Mouse (Mus musculus) heart, adult 2 months (tissue): ENCODE data around the gene Gpd1. TPM values are rescaled to one million over a fixed set of nuclear protein-coding genes. Genes with fewer than 3 reads are reported as not detected.
A peak's percentile ranks its signal among the peaks of the same experiment; 100 is the strongest.

Experiments
- DNase-seq, 2 experiments: peaks; one replicate each; pipeline ENCODE4 v3.0.0; 2021
- H3K27ac ChIP-seq: fragments of 200-600 bp; 2 replicates; pipeline ENCODE4 v1.8.1; 2022
- H3K27me3 ChIP-seq: fragments of 200-500 bp; 2 replicates; pipeline ENCODE4 v1.6.1; 2012; ENCODE audit warnings: mild to moderate bottlenecking, low read length, inconsistent platforms, mixed read lengths; ENCODE audit not compliant: control insufficient read depth, insufficient read depth
- H3K36me3 ChIP-seq: fragments of 200-500 bp; 2 replicates; pipeline ENCODE4 v1.6.1; 2012; ENCODE audit warnings: low read length, inconsistent platforms; ENCODE audit not compliant: control insufficient read depth, insufficient read depth
- H3K4me1 ChIP-seq: fragments of 200-500 bp; 2 replicates; pipeline ENCODE4 v1.6.1; 2011; ENCODE audit warnings: low read length; ENCODE audit not compliant: control insufficient read depth, insufficient read depth
- H3K4me3 ChIP-seq: fragments of 200-600 bp; 2 replicates; pipeline ENCODE4 v1.8.1; 2022
- H3K79me2 ChIP-seq: fragments of 200-500 bp; replicated peaks from 2 replicates; pipeline ENCODE4 v1.6.1; 2012; ENCODE audit warnings: mild to moderate bottlenecking, inconsistent platforms, low read length, moderate library complexity, mixed read lengths; ENCODE audit not compliant: control insufficient read depth, insufficient read depth
- H3K9ac ChIP-seq: fragments of 200-500 bp; 2 replicates; pipeline ENCODE4 v1.6.1; 2012; ENCODE audit warnings: low read depth, mild to moderate bottlenecking, control low read depth, inconsistent platforms, low read length, mixed read lengths
- CTCF ChIP-seq: fragments of 200-600 bp; IDR thresholded peaks from 2 replicates; pipeline ENCODE4 v1.8.1; 2022; ENCODE audit warnings: antibody characterized with exemption, mild to moderate bottlenecking, moderate library complexity
- EP300 ChIP-seq: fragments of 200-500 bp; IDR thresholded peaks from 2 replicates; pipeline ENCODE4 v1.6.1; 2011; ENCODE audit warnings: low read depth, low read length, control low read depth; ENCODE audit not compliant: insufficient read depth
- POLR2A ChIP-seq: fragments of 200-500 bp; IDR thresholded peaks from 2 replicates; pipeline ENCODE4 v1.6.1; 2011; ENCODE audit warnings: mild to moderate bottlenecking, low read depth, low read length, control low read depth; ENCODE audit not compliant: insufficient read depth
- WGBS: fragments of 180-500 bp; shearing (Covaris S2); methylation state at CpG from one replicate; pipeline ENCODE4 v1.1.7; 2018; 5-methylcytosine and 5-hydroxymethylcytosine counted together
- intact Hi-C: fragments of 180-260 bp; cut with DNase I; formaldehyde crosslinking; loops from one replicate; pipeline ENCODE4 v1.15.1; 2025
- polyA plus RNA-seq: library from polyadenylated mRNA; depleted of rRNA; stranded (reverse); fragments of >200 nt; gene quantifications from 2 replicates; pipeline ENCODE4 v1.2.3, GENCODE M21; 2012
- total RNA-seq, 2 experiments: library from RNA; stranded (reverse); gene quantifications; 2 replicates each; pipeline ENCODE4 v1.2.3; 2021

Gpd1 gene
- total and polyA plus RNA-seq, 3 experiments, result 51.4 to 177 (median 64.6) TPM

- intact Hi-C loops, result loop anchor here (2.0 kb wide), 1 partner anchor 22 kb away; the partner anchor contains the start of gene Cox14
- Histone ChIP-seq H3K79me2 (no peaks in the 10 kb centered on the region), H3K4me3 (no peak overlapping the region; the same call in 1 of the 2 replicates), H3K27me3 (no peaks in the 10 kb centered on the region), H3K27ac (peak overlapping the region; percentile 99), H3K4me1 (peaks cover 6% of the 10 kb centered on the region), H3K9ac (0 out of 2 replicates have a peak overlapping the region, but pooled peaks have one; percentile 6), H3K36me3 (peaks cover 5% of the 10 kb centered on the region)
- TF ChIP-seq CTCF (no peak), EP300 (no peak), POLR2A (no peak)
- no peak for DNase-seq
- 68% methylated on average over 9 of the region's 9 CpGs for WGBS
Measured at GRCm38 (mm10) chr15:99703104-99703503, 14.2 kb upstream of the Gpd1 start.

- Histone ChIP-seq H3K27me3 (no peaks in the 10 kb centered on the region), H3K4me1 (peaks cover 6% of the 10 kb centered on the region), H3K27ac (peak overlapping the region; percentile 99), H3K4me3 (no peak overlapping the region), H3K36me3 (peaks cover 5% of the 10 kb centered on the region), H3K79me2 (no peaks in the 10 kb centered on the region), H3K9ac (no peak overlapping the region)
- intact Hi-C loops, result loop anchor here (2.0 kb wide), 1 partner anchor 21 kb away; the partner anchor contains the start of gene Cox14
- 34% methylated on average over 5 of the region's 5 CpGs for WGBS
- TF ChIP-seq EP300, result no peak
- no peak for TF ChIP-seq CTCF
- TF ChIP-seq POLR2A, result no peak
- no peak for DNase-seq
Measured at GRCm38 (mm10) chr15:99703676-99704040, 13.7 kb upstream of the Gpd1 start.

- Histone ChIP-seq H3K27ac (peak overlapping the region; percentile 99), H3K79me2 (no peaks in the 10 kb centered on the region), H3K4me3 (peak overlapping the region; percentile 36), H3K36me3 (peaks cover 5% of the 10 kb centered on the region), H3K9ac (peak overlapping the region; percentile 51), H3K27me3 (no peaks in the 10 kb centered on the region), H3K4me1 (peaks cover 4% of the 10 kb centered on the region)
- 23% methylated on average over 23 of the region's 23 CpGs for WGBS
- TF ChIP-seq POLR2A (peak; percentile 54; the same call in 1 of the 2 replicates), CTCF (no peak)
- DNase-seq, result no peak
- intact Hi-C loops, result no loop called here
Measured at GRCm38 (mm10) chr15:99704041-99704681, 13.2 kb upstream of the Gpd1 start.

GRCm38 (mm10) chr15:99704881-99705280 is 12.4 kb upstream of the Gpd1 start:
- peak overlapping the region; percentile 51 for H3K9ac ChIP-seq
- peaks cover 5% of the 10 kb centered on the region for H3K36me3 ChIP-seq
- peak overlapping the region; percentile 99 for H3K27ac ChIP-seq
- H3K79me2 ChIP-seq, result no peaks in the 10 kb centered on the region
- WGBS, result 27% methylated on average over 7 of the region's 7 CpGs
- no peak overlapping the region; the same call in 1 of the 2 replicates for H3K4me3 ChIP-seq
- peaks cover 4% of the 10 kb centered on the region for H3K4me1 ChIP-seq
- no peaks in the 10 kb centered on the region for H3K27me3 ChIP-seq
- peak in 1 of 2 experiments; percentile 70 for DNase-seq
- TF ChIP-seq POLR2A (peak; percentile 79), EP300 (peak; percentile 47; the same call in 1 of the 2 replicates), CTCF (peak; percentile 3; the same call in 1 of the 2 replicates)
- intact Hi-C loops, result no loop called here

- peak; percentile 94 for TF ChIP-seq CTCF
- TF ChIP-seq EP300, result no peak
- no peaks in the 10 kb centered on the region for H3K27me3 ChIP-seq
- intact Hi-C loops, result no loop called here
- peak within 1 kb of the TSS; percentile 51 for H3K9ac ChIP-seq
- H3K4me3 ChIP-seq, result peak within 1 kb of the TSS; percentile 36
- H3K4me1 ChIP-seq, result peaks cover 4% of the 10 kb centered on the region
- peak within 1 kb of the TSS; percentile 99 for H3K27ac ChIP-seq
- DNase-seq, result peak; percentile 62 to 68
- no peaks in the 10 kb centered on the region for H3K79me2 ChIP-seq
- whole genome bisulfite sequencing, result 57% methylated on average over 11 of the region's 11 CpGs
- H3K36me3 ChIP-seq, result peaks cover 5% of the 10 kb centered on the region
Measured at GRCm38 (mm10) chr15:99705440-99706048, 11.8 kb upstream of the Gpd1 start, which contains the start of gene Gm17349. Gene Gm17349, minus strand, starts transcription at chr15:99705490.

GRCm38 (mm10) chr15:99708176-99708575 is 9.1 kb upstream of the Gpd1 start:
- no peak for DNase-seq
- Histone ChIP-seq H3K27me3 (no peaks in the 10 kb centered on the region), H3K4me1 (peaks cover 2% of the 10 kb centered on the region; the same call in 1 of the 2 replicates), H3K9ac (no peak overlapping the region), H3K27ac (no peak overlapping the region), H3K4me3 (no peak overlapping the region), H3K36me3 (peaks cover 5% of the 10 kb centered on the region), H3K79me2 (no peaks in the 10 kb centered on the region)
- TF ChIP-seq CTCF (no peak), POLR2A (no peak), EP300 (no peak)
- intact Hi-C loops, result no loop called here
- 93% methylated on average over 13 of the region's 13 CpGs for WGBS
